Mouse (Mus musculus) forebrain, postnatal 0 days (tissue): ENCODE measurements around the gene Igsf23. TPM values are rescaled to one million over a fixed set of nuclear protein-coding genes. Genes with fewer than 3 reads are reported as not detected.
"Not testable (repeated sequence)": the region's sequence is repeated elsewhere in the genome, so short reads cannot be mapped to it uniquely, and the experiment has no call there.

Source experiments
- ATAC-seq: fragments of 200-750 bp; cut with Nextera tagmentation; 2 replicates; pipeline ENCODE4 v1.8.0; 2017; ENCODE audit warnings: mild to moderate bottlenecking, moderate library complexity
- DNase-seq: peaks from one replicate; pipeline ENCODE4 v3.0.0-alpha.2; 2015
- H3K27ac ChIP-seq: fragments of 300-500 bp; sonication (generic); 2 replicates; pipeline ENCODE4 v1.5.1; 2014; ENCODE audit warnings: low read depth, mild to moderate bottlenecking, antibody characterized with exemption, low read length, moderate library complexity, mixed read lengths
- H3K27me3 ChIP-seq: fragments of 300-500 bp; sonication (generic); 2 replicates; pipeline ENCODE4 v1.6.1; 2014; ENCODE audit warnings: mild to moderate bottlenecking, low read length, mixed read lengths; ENCODE audit not compliant: insufficient read depth
- H3K36me3 ChIP-seq: fragments of 300-500 bp; sonication (generic); 2 replicates; pipeline ENCODE4 v1.6.1; 2014; ENCODE audit warnings: mild to moderate bottlenecking, moderate library complexity; ENCODE audit not compliant: insufficient read depth
- H3K4me1 ChIP-seq: fragments of 300-500 bp; sonication (generic); 2 replicates; pipeline ENCODE4 v1.6.1; 2014; ENCODE audit warnings: antibody characterized with exemption; ENCODE audit not compliant: insufficient read depth
- H3K4me2 ChIP-seq: fragments of 300-500 bp; sonication (generic); 2 replicates; pipeline ENCODE4 v1.6.1; 2014; ENCODE audit warnings: low read depth, mild to moderate bottlenecking, moderate library complexity
- H3K4me3 ChIP-seq: fragments of 300-500 bp; sonication (generic); 2 replicates; pipeline ENCODE4 v1.5.1; 2014; ENCODE audit warnings: low read depth, low read length, mixed read lengths
- H3K9ac ChIP-seq: fragments of 300-500 bp; sonication (generic); 2 replicates; pipeline ENCODE4 v1.6.1; 2014; ENCODE audit warnings: mild to moderate bottlenecking
- H3K9me3 ChIP-seq: fragments of 300-500 bp; sonication (generic); 2 replicates; pipeline ENCODE4 v1.6.1; 2016; ENCODE audit warnings: low read length
- CTCF ChIP-seq: sonication (generic); IDR thresholded peaks from 2 replicates; pipeline ENCODE4 v1.5.1; 2016; ENCODE audit warnings: antibody characterized with exemption, control low read depth, low read depth
- WGBS: fragments of 180-500 bp; shearing (Covaris S2); extraction: QIAGEN DNeasy Blood & Tissue Kit; methylation state at CpG from one replicate; pipeline ENCODE4 v1.1.7; 2014; 5-methylcytosine and 5-hydroxymethylcytosine counted together
- polyA plus RNA-seq: library from polyadenylated mRNA; unstranded; fragments of >200 nt; fragmentation: Nextera tagmentation; extraction: Ambion mirVana; gene quantifications from 2 replicates; pipeline ENCODE4 v1.2.1, GENCODE M21; 2015
- total RNA-seq: library from RNA; depleted of rRNA; stranded (reverse); fragments of >200 nt; gene quantifications from 2 replicates; pipeline ENCODE4 v1.2.3, GENCODE M21; 2014; rRNA removed

Igsf23 gene
- total RNA-seq (not detected in 2 replicates), polyA plus RNA-seq (not detected in 2 replicates)

DNA sequence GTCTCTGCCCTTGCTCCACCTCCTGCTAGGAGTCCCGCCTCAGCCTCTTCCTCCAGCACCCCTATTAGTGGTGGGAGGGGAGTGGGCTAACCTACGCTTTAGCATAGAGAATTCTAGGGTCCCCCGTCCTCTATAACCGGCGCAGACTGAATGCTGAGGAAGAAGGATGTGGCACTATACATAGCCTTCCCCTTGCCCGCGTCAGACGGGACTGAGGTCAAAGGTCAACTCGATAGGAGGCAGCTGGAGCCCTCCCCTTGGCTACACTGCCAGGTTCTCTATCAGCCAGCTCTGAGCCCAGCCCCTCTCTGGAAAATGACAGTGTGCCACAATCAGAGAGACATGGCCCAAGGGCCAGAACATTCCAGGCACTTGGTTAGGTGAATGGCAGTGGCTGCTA lies at the start of gene Igsf23:
TSS of gene Igsf23 (minus strand) at position 168 of the 400 bp plus-strand sequence.
- Histone ChIP-seq H3K4me3 (no peak within 1 kb of the TSS), H3K36me3 (no peaks in the 10 kb centered on the region), H3K4me2 (no peak within 1 kb of the TSS), H3K27ac (no peak within 1 kb of the TSS), H3K27me3 (no peaks in the 10 kb centered on the region), H3K4me1 (no peaks in the 10 kb centered on the region), H3K9ac (no peak within 1 kb of the TSS), H3K9me3 (no peaks in the 10 kb centered on the region)
- ATAC-seq (no peak), DNase-seq (no peak)
- WGBS, result 80% methylated on average over 9 of the region's 9 CpGs
- no peak for TF ChIP-seq CTCF

DNA sequence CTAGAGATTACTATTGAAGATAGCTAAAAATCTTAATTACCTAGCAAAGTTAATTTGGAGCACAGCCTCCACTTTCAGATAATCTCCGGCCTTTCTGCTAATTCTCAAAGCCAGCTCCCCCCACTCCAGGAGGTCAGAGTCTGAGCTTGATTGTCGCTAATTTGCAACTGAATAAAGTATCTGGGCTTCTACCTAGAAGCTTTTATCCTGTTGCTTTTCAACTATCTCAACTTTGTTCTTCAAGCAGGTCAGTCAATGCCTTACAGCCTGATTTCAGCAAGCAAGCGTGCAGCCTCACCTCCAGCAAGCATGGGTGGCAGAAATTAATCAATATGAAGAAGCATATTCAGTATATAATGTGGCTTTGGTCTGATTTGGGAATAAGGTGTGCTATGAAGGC lies 46.2 kb upstream of the Igsf23 start:
- H3K27me3 ChIP-seq, H3K4me3 ChIP-seq, ATAC-seq, H3K36me3 ChIP-seq, H3K4me2 ChIP-seq, H3K4me1 ChIP-seq, H3K9ac ChIP-seq, H3K27ac ChIP-seq, H3K9me3 ChIP-seq, DNase-seq: not testable (repeated sequence)
- 61% methylated on average over 3 of the region's 3 CpGs for WGBS

DNA sequence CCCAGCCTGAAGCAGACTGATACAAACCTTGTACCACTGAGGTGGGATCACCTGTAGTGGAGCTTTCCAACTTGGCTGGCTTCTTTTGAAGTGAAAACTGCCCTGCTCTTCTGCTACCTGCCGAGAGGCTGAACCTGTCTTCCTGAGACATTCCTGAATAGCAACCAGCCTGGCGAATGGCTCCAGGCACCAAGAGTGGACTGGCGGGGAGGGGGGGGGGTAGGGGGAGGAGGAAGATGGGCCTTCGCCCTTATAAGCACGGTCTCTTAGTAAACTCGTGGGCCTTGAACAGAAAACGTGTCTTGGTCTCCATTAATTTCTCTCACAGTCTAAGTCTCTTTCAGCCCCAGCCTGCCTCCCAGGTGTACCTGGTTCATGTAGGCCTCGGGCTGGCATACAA lies 40.6 kb upstream of the Igsf23 start, which contains the start of gene Nlrp9b:
TSS of gene Nlrp9b (plus strand) at position 301 of the 400 bp plus-strand sequence.
- H3K4me3 ChIP-seq, H3K4me1 ChIP-seq, H3K9ac ChIP-seq, H3K9me3 ChIP-seq, H3K36me3 ChIP-seq, H3K27ac ChIP-seq, H3K4me2 ChIP-seq, DNase-seq, H3K27me3 ChIP-seq, ATAC-seq: not testable (repeated sequence)
- 70% methylated on average over 8 of the region's 8 CpGs for WGBS

DNA sequence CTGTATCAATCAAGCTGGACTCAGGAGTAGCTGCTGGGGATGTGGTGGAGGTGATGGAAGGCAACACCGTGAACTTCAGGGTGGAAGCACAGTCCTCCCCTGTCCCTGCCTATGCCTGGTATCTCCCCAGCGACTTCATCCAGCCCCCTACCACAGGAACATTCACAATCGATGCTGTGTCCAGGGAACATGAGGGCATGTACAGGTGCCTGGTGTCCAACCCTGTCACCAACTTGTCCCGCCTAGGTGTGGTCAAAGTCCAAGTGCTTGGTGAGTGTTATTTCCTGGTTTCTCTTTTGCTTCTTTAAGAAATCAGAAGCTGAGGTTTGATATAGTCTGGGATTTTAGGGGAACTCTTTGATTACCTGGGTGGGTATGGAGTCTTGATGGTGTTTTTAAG lies 21.0 kb upstream of the Igsf23 start:
- Histone ChIP-seq H3K9ac (no peak overlapping the region), H3K4me1 (no peaks in the 10 kb centered on the region), H3K9me3 (no peaks in the 10 kb centered on the region; the same call in 1 of the 2 replicates), H3K27me3 (no peaks in the 10 kb centered on the region), H3K4me3 (no peak overlapping the region), H3K4me2 (no peak overlapping the region), H3K27ac (no peak overlapping the region), H3K36me3 (no peaks in the 10 kb centered on the region)
- DNase-seq (no peak), ATAC-seq (no peak)
- TF ChIP-seq CTCF, result no peak
- 89% methylated on average over 4 of the region's 4 CpGs for WGBS

DNA sequence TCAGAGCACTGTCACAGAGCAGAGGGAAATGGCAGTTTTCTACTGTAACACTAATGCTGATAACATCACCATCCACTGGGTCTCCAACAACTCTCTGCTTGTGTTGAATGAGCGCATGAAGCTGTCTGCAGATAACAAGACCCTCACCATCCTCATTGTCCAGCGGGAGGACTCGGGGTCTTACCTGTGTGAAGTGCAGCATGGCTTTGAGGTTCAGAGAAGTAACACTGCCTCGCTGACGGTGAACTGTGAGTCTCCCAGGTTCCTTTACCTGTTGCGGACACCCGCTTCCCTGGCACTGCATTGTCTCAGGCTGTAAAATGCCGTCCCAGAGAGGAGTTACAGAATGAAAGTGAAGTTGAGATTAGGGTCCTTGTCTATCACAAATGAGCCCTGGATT lies 19.6 kb upstream of the Igsf23 start:
- DNase-seq (no peak), ATAC-seq (no peak)
- H3K4me2 ChIP-seq, result no peak overlapping the region
- H3K4me3 ChIP-seq, result no peak overlapping the region
- no peak for TF ChIP-seq CTCF
- no peaks in the 10 kb centered on the region for H3K36me3 ChIP-seq
- H3K4me1 ChIP-seq, result no peaks in the 10 kb centered on the region
- H3K27ac ChIP-seq, result no peak overlapping the region
- H3K9ac ChIP-seq, result no peak overlapping the region
- H3K27me3 ChIP-seq, result no peaks in the 10 kb centered on the region
- WGBS, result 95% methylated on average over 8 of the region's 8 CpGs
- H3K9me3 ChIP-seq, result no peaks in the 10 kb centered on the region; the same call in 1 of the 2 replicates

DNA sequence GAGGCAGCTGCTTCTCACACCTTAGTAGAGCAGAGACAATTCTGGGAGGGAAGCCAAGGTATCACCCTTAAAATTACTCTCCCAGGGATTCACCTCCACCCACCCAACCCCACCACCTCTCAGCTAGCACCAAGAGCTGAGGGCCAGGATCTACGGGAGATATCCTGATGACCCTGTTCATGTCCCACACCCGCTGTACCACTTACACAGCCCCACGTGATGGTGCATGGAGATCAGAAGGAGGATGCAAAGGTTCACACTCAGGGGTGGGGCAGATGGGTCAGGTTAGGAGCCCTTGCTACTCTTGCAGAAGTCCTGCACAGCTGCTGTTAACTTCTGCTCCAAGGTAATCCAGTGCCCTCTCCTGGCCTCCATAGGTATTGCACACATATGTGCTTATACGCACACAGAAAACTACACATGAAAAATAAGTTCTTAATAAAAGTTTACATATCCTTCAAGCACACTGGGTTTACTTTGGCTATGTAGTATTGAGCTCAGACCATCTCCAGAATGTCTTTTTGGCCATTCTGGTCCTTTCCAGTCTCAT lies 19.1 kb upstream of the Igsf23 start:
- no peak overlapping the region for H3K9ac ChIP-seq
- 94% methylated on average over 4 of the region's 4 CpGs for WGBS
- H3K27ac ChIP-seq, result no peak overlapping the region
- DNase-seq (no peak), ATAC-seq (no peak)
- H3K4me3 ChIP-seq, result no peak overlapping the region
- TF ChIP-seq CTCF, result no peak
- no peaks in the 10 kb centered on the region; the same call in 1 of the 2 replicates for H3K9me3 ChIP-seq
- no peaks in the 10 kb centered on the region for H3K4me1 ChIP-seq
- H3K36me3 ChIP-seq, result no peaks in the 10 kb centered on the region
- no peak overlapping the region for H3K4me2 ChIP-seq
- no peaks in the 10 kb centered on the region for H3K27me3 ChIP-seq

DNA sequence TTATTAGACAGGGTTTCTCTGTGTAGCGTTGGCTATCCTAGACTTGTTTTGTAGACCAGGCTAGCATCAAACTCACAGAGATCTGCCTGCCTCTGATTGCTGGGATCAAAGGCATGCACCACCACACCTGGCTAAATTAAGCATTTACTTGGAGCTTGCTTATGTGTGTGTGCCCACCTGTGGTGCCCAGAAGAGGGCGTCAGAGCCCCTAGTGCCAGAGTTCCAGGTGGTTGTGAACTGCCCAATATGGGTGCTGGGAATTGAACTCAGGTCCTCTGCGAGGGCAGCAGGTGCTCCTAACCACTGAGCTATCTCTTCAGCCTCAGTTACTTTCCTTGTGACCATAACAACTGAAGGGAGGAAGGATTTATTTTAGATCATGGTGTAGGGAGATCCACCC lies 18.6 kb upstream of the Igsf23 start:
- Histone ChIP-seq H3K27ac (no peak overlapping the region), H3K36me3 (no peaks in the 10 kb centered on the region), H3K4me2 (no peak overlapping the region), H3K4me1 (no peaks in the 10 kb centered on the region), H3K4me3 (no peak overlapping the region), H3K9ac (no peak overlapping the region), H3K27me3 (no peaks in the 10 kb centered on the region), H3K9me3 (no peaks in the 10 kb centered on the region; the same call in 1 of the 2 replicates)
- 83% methylated on average over 3 of the region's 3 CpGs for WGBS
- no peak for TF ChIP-seq CTCF
- no peak for DNase-seq
- no peak for ATAC-seq
